Mouse (Mus musculus) forebrain, embryonic 12.5 days (tissue): Measurements from ENCODE around the gene Thsd7b. TPM values are rescaled to one million over a fixed set of nuclear protein-coding genes. Genes with fewer than 3 reads are reported as not detected.

Experiments
- ATAC-seq: fragments of 200-750 bp; cut with Nextera tagmentation; 2 replicates; pipeline ENCODE4 v1.8.0; 2017; ENCODE audit warnings: moderate TSS enrichment; ENCODE audit not compliant: low FRiP score
- H3K27ac ChIP-seq: fragments of 300-500 bp; sonication (generic); 2 replicates; pipeline ENCODE4 v1.5.1; 2016; ENCODE audit warnings: mild to moderate bottlenecking
- H3K27me3 ChIP-seq: fragments of 300-500 bp; sonication (generic); 2 replicates; pipeline ENCODE4 v1.6.1; 2016; ENCODE audit warnings: mild to moderate bottlenecking
- H3K36me3 ChIP-seq: fragments of 300-500 bp; sonication (generic); replicated peaks from 2 replicates; pipeline ENCODE4 v1.6.1; 2016; ENCODE audit warnings: mild to moderate bottlenecking
- H3K4me1 ChIP-seq: fragments of 300-500 bp; sonication (generic); 2 replicates; pipeline ENCODE4 v1.6.1; 2016
- H3K4me2 ChIP-seq: fragments of 300-500 bp; sonication (generic); 2 replicates; pipeline ENCODE4 v1.6.1; 2016; ENCODE audit warnings: mild to moderate bottlenecking, moderate library complexity
- H3K4me3 ChIP-seq: fragments of 300-500 bp; sonication (generic); replicated peaks from 2 replicates; pipeline ENCODE4 v1.5.1; 2016; ENCODE audit warnings: mild to moderate bottlenecking
- H3K9ac ChIP-seq: fragments of 300-500 bp; sonication (generic); 2 replicates; pipeline ENCODE4 v1.6.1; 2016; ENCODE audit warnings: mild to moderate bottlenecking
- H3K9me3 ChIP-seq: fragments of 300-500 bp; sonication (generic); 2 replicates; pipeline ENCODE4 v1.6.1; 2016
- WGBS: fragments of 180-500 bp; shearing (Covaris S2); methylation state at CpG from one replicate; pipeline ENCODE4 v1.1.7; 2016; 5-methylcytosine and 5-hydroxymethylcytosine counted together
- polyA plus RNA-seq: library from polyadenylated mRNA; unstranded; fragments of >200 nt; fragmentation: Nextera tagmentation; extraction: Ambion mirVana; gene quantifications from 2 replicates; pipeline ENCODE4 v1.2.1, GENCODE M21; 2016

The Thsd7b gene
- polyA plus RNA-seq, 1 experiment from 2014 or later = 6.6 TPM

DNA sequence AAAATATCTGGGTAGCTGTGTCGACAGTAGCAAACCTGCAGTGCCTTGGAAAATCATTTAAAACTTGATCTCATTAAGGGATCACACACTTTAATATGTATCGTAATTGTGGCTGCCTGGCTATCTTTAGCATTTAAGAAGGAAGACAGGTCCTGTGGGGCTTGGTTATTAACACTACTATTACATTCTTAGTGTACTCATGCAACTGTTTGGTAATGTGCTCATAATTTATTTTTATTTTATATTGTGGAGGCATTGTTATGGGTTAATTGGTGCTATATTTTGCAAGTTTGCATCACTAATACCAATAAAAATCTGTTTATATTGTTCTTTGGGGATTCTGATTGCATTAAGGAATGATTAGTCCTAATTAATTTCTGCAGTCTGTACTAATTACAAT lies 265.4 kb downstream of the Thsd7b start:
- H3K4me1 ChIP-seq = no peaks in the 10 kb centered on the region
- WGBS = 76% methylated on average over 2 of the region's 2 CpGs
- no peak overlapping the region for H3K4me3 ChIP-seq
- no peak for ATAC-seq
- no peak overlapping the region for H3K27ac ChIP-seq
- H3K9me3 ChIP-seq = no peaks in the 10 kb centered on the region
- no peaks in the 10 kb centered on the region for H3K36me3 ChIP-seq
- H3K4me2 ChIP-seq = no peak overlapping the region
- no peak overlapping the region for H3K9ac ChIP-seq
- H3K27me3 ChIP-seq = no peaks in the 10 kb centered on the region

DNA sequence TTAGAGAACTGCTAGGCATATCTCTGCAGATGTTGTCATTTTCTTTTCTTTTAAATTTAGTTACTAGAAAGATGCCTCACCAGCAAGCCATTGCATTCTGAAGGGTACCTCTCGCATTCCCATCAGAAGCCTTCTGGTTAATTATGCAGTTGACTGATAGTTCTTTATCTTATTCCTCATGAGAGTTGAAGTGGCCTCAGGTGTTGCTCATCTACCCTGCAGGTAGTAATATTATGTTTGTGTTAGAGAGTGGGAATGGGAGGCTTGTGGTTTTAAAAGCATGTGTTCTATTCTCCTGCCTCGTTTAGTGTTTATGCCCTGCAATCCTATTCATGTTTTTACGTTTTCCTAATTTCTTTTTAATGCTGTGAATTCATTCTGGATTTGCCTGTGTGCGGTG lies 265.9 kb downstream of the Thsd7b start:
- Histone ChIP-seq H3K27me3 (no peaks in the 10 kb centered on the region), H3K9me3 (no peaks in the 10 kb centered on the region), H3K4me2 (no peak overlapping the region), H3K36me3 (no peaks in the 10 kb centered on the region), H3K27ac (no peak overlapping the region), H3K4me1 (no peaks in the 10 kb centered on the region), H3K4me3 (no peak overlapping the region), H3K9ac (no peak overlapping the region)
- 78% methylated on average over 4 of the region's 4 CpGs for WGBS
- no peak for ATAC-seq

DNA sequence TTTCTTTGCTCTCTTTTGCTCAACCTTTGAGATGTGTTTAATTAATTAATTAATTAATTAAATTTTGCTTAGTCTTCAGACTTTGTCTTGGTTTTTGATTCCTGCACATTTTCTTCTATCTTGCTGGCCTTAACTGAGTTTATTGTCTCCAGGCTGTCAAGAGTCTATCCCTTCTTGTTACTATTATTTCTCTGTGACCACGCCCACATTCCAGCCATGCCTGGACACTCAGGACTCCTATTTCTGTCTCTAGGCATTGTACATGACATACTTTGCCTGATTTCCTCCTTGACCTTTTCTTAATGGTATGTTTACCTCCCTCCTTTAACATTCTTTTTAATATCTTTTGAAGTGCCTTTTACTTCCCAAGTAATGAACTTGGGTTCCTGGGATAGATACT lies 267.6 kb downstream of the Thsd7b start:
- no peak overlapping the region for H3K27ac ChIP-seq
- no peak overlapping the region for H3K9ac ChIP-seq
- no peak overlapping the region for H3K4me3 ChIP-seq
- no peaks in the 10 kb centered on the region for H3K9me3 ChIP-seq
- 48% methylated on average over 1 of the region's 1 CpGs for WGBS
- no peaks in the 10 kb centered on the region for H3K4me1 ChIP-seq
- no peaks in the 10 kb centered on the region for H3K36me3 ChIP-seq
- H3K4me2 ChIP-seq = no peak overlapping the region
- no peak for ATAC-seq
- H3K27me3 ChIP-seq = no peaks in the 10 kb centered on the region

DNA sequence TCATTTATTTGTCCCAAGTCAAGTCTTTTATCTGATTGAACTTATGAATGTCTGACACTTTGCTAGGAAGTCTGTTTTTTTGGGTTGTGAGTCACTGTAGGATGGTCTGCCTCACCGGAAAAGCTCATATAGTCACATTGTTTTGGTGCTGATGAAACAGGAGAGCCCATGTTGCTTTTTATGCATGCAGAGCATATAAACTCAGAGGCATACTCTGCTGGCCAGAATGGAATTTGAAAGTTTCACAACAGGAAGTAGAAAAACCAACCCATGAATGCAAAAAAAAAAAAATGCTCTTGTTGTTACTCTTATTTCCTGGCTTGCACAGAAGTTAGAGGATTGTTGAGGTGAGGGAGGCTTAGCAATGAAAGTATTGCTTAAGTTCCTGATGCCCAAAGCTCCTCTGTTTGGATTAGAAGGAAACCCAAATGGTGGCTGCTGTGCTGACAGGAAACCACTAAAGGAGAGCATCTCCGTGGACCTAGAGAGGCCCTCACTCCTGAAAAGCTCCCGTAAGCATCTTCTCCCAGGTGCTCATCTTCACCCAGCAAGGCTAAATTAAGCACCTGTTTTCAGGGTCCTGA lies 269.6 kb downstream of the Thsd7b start:
- ATAC-seq = no peak
- Histone ChIP-seq H3K9me3 (no peaks in the 10 kb centered on the region), H3K27ac (no peak overlapping the region), H3K4me2 (no peak overlapping the region), H3K4me1 (no peaks in the 10 kb centered on the region), H3K36me3 (no peaks in the 10 kb centered on the region), H3K4me3 (no peak overlapping the region), H3K9ac (no peak overlapping the region), H3K27me3 (no peaks in the 10 kb centered on the region)
- WGBS = 85% methylated on average over 3 of the region's 3 CpGs

DNA sequence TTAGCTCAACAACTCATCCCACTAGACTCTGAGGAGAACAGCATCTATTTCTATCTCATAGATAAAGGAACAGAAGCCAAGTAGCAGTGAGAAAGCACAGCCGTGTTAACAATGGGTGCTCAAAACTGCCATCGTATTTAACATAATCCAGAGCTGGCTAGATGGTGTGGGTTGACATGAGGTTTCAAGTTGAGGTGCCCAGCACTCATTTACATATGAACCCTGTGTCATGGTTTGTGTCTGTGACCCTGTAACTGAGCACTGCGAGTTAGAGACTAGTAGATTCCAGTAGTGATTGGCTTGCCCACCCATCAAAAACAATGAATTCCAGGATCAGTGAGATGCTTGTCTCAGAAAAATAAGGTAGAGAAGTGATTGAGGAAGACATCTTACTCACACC lies 270.1 kb downstream of the Thsd7b start:
- no peaks in the 10 kb centered on the region for H3K36me3 ChIP-seq
- WGBS = 87% methylated on average over 3 of the region's 3 CpGs
- ATAC-seq = no peak
- no peaks in the 10 kb centered on the region for H3K4me1 ChIP-seq
- H3K9ac ChIP-seq = no peak overlapping the region
- H3K4me3 ChIP-seq = no peak overlapping the region
- H3K27me3 ChIP-seq = no peaks in the 10 kb centered on the region
- H3K9me3 ChIP-seq = no peaks in the 10 kb centered on the region
- no peak overlapping the region for H3K4me2 ChIP-seq
- H3K27ac ChIP-seq = no peak overlapping the region

DNA sequence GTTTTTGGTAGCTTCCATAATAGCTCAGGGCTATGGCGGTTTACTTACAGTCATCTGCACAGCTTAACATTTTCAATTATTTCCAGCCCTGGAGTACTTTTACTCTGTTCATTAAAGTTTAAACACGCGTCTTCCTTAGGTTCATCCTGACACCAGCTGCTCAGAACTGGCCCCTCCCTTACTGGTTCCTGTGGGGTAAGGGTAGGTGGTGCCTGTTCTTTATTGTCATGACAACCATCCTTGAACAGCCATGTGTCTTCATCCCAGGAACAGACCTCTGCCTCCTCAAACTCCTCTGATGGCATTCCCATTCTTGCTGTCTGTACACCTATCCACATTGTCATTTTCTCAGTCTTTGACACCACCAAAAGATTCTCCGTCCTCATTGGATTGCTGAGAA lies 285.0 kb downstream of the Thsd7b start:
- Histone ChIP-seq H3K27me3 (no peaks in the 10 kb centered on the region), H3K36me3 (no peaks in the 10 kb centered on the region), H3K4me3 (no peak overlapping the region), H3K9ac (no peak overlapping the region), H3K9me3 (no peaks in the 10 kb centered on the region), H3K27ac (no peak overlapping the region), H3K4me2 (no peak overlapping the region), H3K4me1 (no peaks in the 10 kb centered on the region)
- WGBS = 89% methylated on average over 4 of the region's 4 CpGs
- ATAC-seq = no peak

DNA sequence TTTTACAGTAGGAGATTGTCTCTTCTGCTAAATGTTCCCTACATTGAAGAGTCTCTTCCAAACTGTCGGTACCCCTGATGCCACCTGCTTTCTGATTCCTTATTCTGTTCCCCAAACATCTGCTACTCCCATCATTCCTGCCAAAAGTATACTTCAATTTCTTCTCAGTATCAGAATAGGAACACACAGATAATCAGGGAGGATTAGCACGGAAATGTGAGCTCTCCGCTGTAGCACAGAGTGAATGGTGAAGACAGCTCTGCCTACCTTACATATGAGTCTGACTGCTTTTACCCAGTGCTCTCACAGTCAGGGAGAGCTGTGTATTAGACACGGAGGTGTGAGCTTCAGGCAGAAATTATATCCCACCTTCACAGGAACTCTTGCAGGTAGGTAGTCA lies 286.0 kb downstream of the Thsd7b start:
- Histone ChIP-seq H3K36me3 (no peaks in the 10 kb centered on the region), H3K4me2 (no peak overlapping the region), H3K9ac (no peak overlapping the region), H3K9me3 (no peaks in the 10 kb centered on the region), H3K4me3 (no peak overlapping the region), H3K27ac (no peak overlapping the region), H3K27me3 (no peaks in the 10 kb centered on the region), H3K4me1 (no peaks in the 10 kb centered on the region)
- no peak for ATAC-seq
- 87% methylated on average over 4 of the region's 4 CpGs for WGBS

DNA sequence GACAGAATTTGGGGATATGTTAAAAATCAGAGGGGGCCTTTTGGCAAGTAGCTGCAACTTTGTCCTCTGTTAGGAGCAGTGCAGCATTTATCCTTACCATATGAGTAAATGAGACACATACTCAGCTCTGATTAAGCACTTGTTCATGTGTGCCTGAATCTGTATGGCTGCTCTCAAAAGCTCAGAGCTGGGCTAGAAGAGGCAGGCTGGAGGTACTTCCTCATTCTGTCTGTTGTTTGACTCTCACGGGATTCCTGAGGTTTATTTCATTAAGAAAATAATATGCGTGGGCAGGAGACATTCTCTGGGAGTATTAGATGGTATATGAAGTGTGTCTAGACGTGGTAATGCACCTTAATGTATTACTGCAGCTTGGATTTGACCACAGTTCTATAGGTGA lies 286.7 kb downstream of the Thsd7b start:
- no peak overlapping the region for H3K4me2 ChIP-seq
- 68% methylated on average over 3 of the region's 3 CpGs for WGBS
- H3K27ac ChIP-seq = no peak overlapping the region
- no peaks in the 10 kb centered on the region for H3K9me3 ChIP-seq
- H3K27me3 ChIP-seq = no peaks in the 10 kb centered on the region
- no peaks in the 10 kb centered on the region for H3K4me1 ChIP-seq
- no peak overlapping the region for H3K9ac ChIP-seq
- no peak for ATAC-seq
- no peaks in the 10 kb centered on the region for H3K36me3 ChIP-seq
- no peak overlapping the region for H3K4me3 ChIP-seq

DNA sequence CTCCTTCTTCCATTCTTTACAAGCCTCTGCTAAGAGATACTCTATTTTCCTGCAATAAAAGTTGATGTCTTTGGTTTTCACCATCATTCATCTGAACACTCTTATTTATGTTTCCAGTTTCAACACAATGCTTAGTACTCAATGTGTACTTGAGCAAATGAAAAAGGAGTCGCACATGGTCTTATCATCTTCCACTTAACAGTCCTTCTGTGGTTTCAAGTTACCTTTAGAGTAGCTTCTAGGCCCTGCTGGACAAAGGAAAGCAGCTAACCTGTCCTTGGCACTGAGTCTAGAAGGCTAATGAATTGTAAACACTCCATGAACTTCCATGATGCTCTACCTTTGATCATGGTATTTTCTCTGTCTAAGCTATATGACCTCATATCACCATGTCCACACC lies 289.6 kb downstream of the Thsd7b start:
- H3K9me3 ChIP-seq = no peaks in the 10 kb centered on the region
- 77% methylated on average over 1 of the region's 1 CpGs for WGBS
- H3K4me3 ChIP-seq = no peak overlapping the region
- ATAC-seq = no peak
- H3K27ac ChIP-seq = no peak overlapping the region
- H3K36me3 ChIP-seq = no peaks in the 10 kb centered on the region
- H3K4me1 ChIP-seq = no peaks in the 10 kb centered on the region
- H3K4me2 ChIP-seq = no peak overlapping the region
- no peak overlapping the region for H3K9ac ChIP-seq
- no peaks in the 10 kb centered on the region for H3K27me3 ChIP-seq

DNA sequence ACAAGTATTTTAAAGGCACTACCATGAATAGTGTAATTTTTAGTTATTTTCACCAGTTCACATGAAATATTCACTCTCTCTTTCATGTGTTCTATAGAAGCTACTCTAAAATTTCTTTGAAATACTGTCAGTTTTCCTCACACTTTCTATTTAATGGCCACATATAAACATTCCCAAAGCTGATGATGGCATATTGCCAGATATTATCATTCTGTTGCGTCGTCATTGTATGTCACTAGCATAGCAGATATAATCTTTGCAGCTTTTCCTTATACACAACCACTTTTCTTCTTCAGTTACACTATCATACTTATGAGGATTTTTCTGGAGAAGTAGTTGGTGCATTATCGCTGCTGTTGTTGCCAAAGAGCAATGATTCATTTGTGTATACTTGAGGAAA lies 297.4 kb downstream of the Thsd7b start:
- H3K36me3 ChIP-seq = no peaks in the 10 kb centered on the region
- H3K9ac ChIP-seq = no peak overlapping the region
- H3K9me3 ChIP-seq = no peaks in the 10 kb centered on the region
- H3K4me1 ChIP-seq = no peaks in the 10 kb centered on the region
- H3K27ac ChIP-seq = no peak overlapping the region
- no peak for ATAC-seq
- WGBS = 94% methylated on average over 3 of the region's 3 CpGs
- H3K4me2 ChIP-seq = no peak overlapping the region
- no peaks in the 10 kb centered on the region for H3K27me3 ChIP-seq
- H3K4me3 ChIP-seq = no peak overlapping the region

DNA sequence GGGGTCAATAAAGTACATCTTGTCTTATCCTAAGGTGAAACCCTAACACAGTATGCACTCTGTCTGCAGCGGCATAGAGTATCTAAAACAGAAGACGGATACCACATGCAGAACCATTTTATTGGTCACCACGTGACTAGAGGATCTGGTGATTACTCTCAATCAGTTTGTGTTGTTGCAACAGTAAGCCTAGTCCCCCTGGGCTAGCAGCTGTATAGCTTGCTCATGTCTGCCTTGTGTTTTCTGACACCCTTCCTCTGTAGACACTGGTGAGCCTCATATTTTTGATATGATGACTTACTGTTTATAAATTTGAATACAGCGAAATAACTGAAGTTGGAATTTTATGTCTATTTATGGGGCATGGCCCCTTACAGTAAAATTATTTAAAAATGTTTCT lies 306.9 kb downstream of the Thsd7b start:
- 91% methylated on average over 4 of the region's 4 CpGs for WGBS

DNA sequence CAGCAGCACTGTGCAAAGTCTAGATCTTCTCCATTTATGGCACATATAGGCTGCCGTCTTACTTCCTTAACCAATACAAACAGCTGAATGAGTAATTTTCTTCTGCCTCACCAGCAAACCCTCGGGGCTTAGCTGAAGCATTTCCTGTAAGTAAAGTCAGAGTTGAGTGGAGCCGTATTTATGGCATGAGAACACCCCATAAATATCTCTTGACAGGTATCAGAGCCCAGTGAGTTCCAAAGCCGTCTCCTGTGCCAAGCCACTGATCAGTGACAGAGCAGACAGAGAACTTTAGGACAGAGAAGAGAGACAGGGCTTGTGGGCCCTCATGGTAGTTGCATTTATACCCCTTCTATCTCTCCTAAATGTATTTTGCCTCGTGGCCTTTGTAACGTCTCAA lies 313.5 kb downstream of the Thsd7b start:
- no peaks in the 10 kb centered on the region for H3K9me3 ChIP-seq
- ATAC-seq = no peak
- WGBS = 85% methylated on average over 6 of the region's 6 CpGs
- no peak overlapping the region for H3K9ac ChIP-seq
- no peak overlapping the region for H3K27ac ChIP-seq
- no peaks in the 10 kb centered on the region for H3K36me3 ChIP-seq
- H3K4me1 ChIP-seq = no peaks in the 10 kb centered on the region
- H3K27me3 ChIP-seq = no peaks in the 10 kb centered on the region
- no peak overlapping the region for H3K4me2 ChIP-seq
- H3K4me3 ChIP-seq = no peak overlapping the region

More for the DNA sequence above, 306.9 kb downstream of the Thsd7b start:
- Histone ChIP-seq H3K36me3 (no peaks in the 10 kb centered on the region), H3K4me3 (no peak overlapping the region), H3K27ac (no peak overlapping the region), H3K9me3 (no peaks in the 10 kb centered on the region), H3K9ac (no peak overlapping the region), H3K27me3 (no peaks in the 10 kb centered on the region), H3K4me2 (no peak overlapping the region), H3K4me1 (no peaks in the 10 kb centered on the region)
- ATAC-seq = no peak

DNA sequence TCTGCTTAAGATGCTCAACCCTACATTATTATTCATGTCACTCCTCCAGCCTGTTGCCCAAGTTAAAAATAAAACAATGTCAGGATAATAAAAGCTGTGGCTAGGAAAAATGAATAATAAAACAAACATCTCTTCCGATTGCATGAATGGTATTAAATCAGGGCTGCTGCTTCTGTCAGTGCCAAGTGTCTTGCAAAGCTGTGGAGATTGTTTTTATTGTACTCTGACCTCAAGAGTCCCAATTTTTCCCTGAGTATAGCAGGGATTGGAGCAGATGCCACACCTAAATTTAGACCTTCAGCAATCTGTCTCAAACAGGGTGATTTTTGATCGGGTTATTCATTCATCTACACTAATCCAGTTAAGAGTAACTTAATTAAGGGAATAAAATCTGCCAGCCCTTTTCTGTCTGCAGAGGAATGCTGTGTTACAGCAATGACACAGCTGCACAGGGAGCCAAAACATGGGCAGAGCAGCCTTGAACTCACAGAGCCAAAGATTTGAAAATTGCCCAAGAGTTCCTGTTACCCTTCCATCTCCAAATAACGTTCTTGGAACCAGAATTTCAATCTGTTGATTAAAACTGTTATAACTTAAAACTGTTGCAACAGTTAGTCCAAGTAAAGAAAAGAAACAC lies 316.4 kb downstream of the Thsd7b start:
- no peaks in the 10 kb centered on the region for H3K9me3 ChIP-seq
- no peaks in the 10 kb centered on the region for H3K27me3 ChIP-seq
- no peak overlapping the region for H3K9ac ChIP-seq
- no peaks in the 10 kb centered on the region for H3K36me3 ChIP-seq
- 63% methylated on average over 3 of the region's 3 CpGs for WGBS
- no peak overlapping the region for H3K27ac ChIP-seq
- ATAC-seq = no peak
- H3K4me3 ChIP-seq = no peak overlapping the region
- H3K4me2 ChIP-seq = no peak overlapping the region
- H3K4me1 ChIP-seq = no peaks in the 10 kb centered on the region
